Mouse (Mus musculus) kidney, postnatal 10 days (tissue): ENCODE measurements around the gene Sly.
"Not testable (repeated sequence)": the region's sequence is repeated elsewhere in the genome, so short reads cannot be mapped to it uniquely, and the experiment has no call there.

ENCODE experiments used
- DNase-seq: peaks from one replicate; pipeline ENCODE4 v3.0.0; 2021; ENCODE audit warnings: mixed read lengths

The Sly gene

GRCm38 (mm10) chrY:57186888-57187287, at the start of gene Sly:
TSS of gene Sly (plus strand) at chrY:57187188.
- not testable (repeated sequence) for DNase-seq
